Mouse (Mus musculus): Measurements from ENCODE around the gene Ndufa4l2. TPM values are rescaled to one million over a fixed set of nuclear protein-coding genes. Genes with fewer than 3 reads are reported as not detected.

Ndufa4l2 gene
- total RNA-seq, 2 experiments from 2014 or later = 6.0 to 7.0 TPM

- intact Hi-C loops (cut with DNase I) = no loop called here
- peak; percentile 66 to 87 for DNase-seq (ENCODE audit: extremely low spot score in 1 of 2, low spot score in 2 of 2)
Observed at GRCm38 (mm10) chr10:127508239-127508638, 6.5 kb upstream of the Ndufa4l2 start.

GRCm38 (mm10) chr10:127509051-127509836, 5.5 kb upstream of the Ndufa4l2 start:
- DNase-seq (ENCODE audit: extremely low spot score in 1 of 2, low spot score in 2 of 2) = peak; percentile 77 to 90
- intact Hi-C loops (cut with DNase I) = no loop called here

- intact Hi-C loops (cut with DNase I) = no loop called here
- no peak for DNase-seq (ENCODE audit: extremely low spot score in 1 of 2, low spot score in 2 of 2)
Observed at GRCm38 (mm10) chr10:127509837-127510701, 4.7 kb upstream of the Ndufa4l2 start.

GRCm38 (mm10) chr10:127510895-127511617, 3.7 kb upstream of the Ndufa4l2 start:
- DNase-seq (ENCODE audit: extremely low spot score in 1 of 2, low spot score in 2 of 2) = no peak

GRCm38 (mm10) chr10:127511634-127512306, 3.0 kb upstream of the Ndufa4l2 start:
- peak; percentile 87 to 90 for DNase-seq (ENCODE audit: extremely low spot score in 1 of 2, low spot score in 2 of 2)
- intact Hi-C loops (cut with DNase I) = no loop called here

More at GRCm38 (mm10) chr10:127510895-127511617, 3.7 kb upstream of the Ndufa4l2 start:
- intact Hi-C loops (cut with DNase I) = no loop called here

- intact Hi-C loops (cut with DNase I) = no loop called here
- DNase-seq (ENCODE audit: extremely low spot score in 1 of 2, low spot score in 2 of 2) = no peak
Observed at GRCm38 (mm10) chr10:127512307-127512666, 2.5 kb upstream of the Ndufa4l2 start.

GRCm38 (mm10) chr10:127512813-127513212, 2.0 kb upstream of the Ndufa4l2 start:
- intact Hi-C loops (cut with DNase I) = loop anchor here (1.0 kb wide), 1 partner anchor 23 kb away; no protein-coding TSS in a partner anchor
- peak; percentile 91 to 92 for DNase-seq (ENCODE audit: extremely low spot score in 1 of 2, low spot score in 2 of 2)

GRCm38 (mm10) chr10:127513501-127514091, 1.2 kb upstream of the Ndufa4l2 start:
- intact Hi-C loops (cut with DNase I) = loop anchor here (1.0 kb wide), 1 partner anchor 23 kb away; no protein-coding TSS in a partner anchor
- no peak for DNase-seq (ENCODE audit: extremely low spot score in 1 of 2, low spot score in 2 of 2)

GRCm38 (mm10) chr10:127514111-127514698, 562 bp upstream of the Ndufa4l2 start:
- no peak for DNase-seq (ENCODE audit: extremely low spot score in 1 of 2, low spot score in 2 of 2)
- intact Hi-C loops (cut with DNase I) = no loop called here

GRCm38 (mm10) chr10:127515271-127515982, 660 bp downstream of the Ndufa4l2 start:
- peak in 1 of 2 experiments; percentile 63 for DNase-seq (ENCODE audit: extremely low spot score in 1 of 2, low spot score in 2 of 2)
- intact Hi-C loops (cut with DNase I) = no loop called here

GRCm38 (mm10) chr10:127515983-127516459, 1.3 kb downstream of the Ndufa4l2 start:
- DNase-seq (ENCODE audit: extremely low spot score in 1 of 2, low spot score in 2 of 2) = no peak
- intact Hi-C loops (cut with DNase I) = no loop called here

GRCm38 (mm10) chr10:127516576-127517260, 2.0 kb downstream of the Ndufa4l2 start:
- DNase-seq (ENCODE audit: extremely low spot score in 1 of 2, low spot score in 2 of 2) = peak in 1 of 2 experiments; percentile 80
- intact Hi-C loops (cut with DNase I) = no loop called here

- no peak for DNase-seq (ENCODE audit: extremely low spot score in 1 of 2, low spot score in 2 of 2)
- intact Hi-C loops (cut with DNase I) = no loop called here
Observed at GRCm38 (mm10) chr10:127517941-127518340, 3.2 kb downstream of the Ndufa4l2 start.

- intact Hi-C loops (cut with DNase I) = no loop called here
- DNase-seq (ENCODE audit: extremely low spot score in 1 of 2, low spot score in 2 of 2) = no peak
Observed at GRCm38 (mm10) chr10:127519041-127519701, 4.4 kb downstream of the Ndufa4l2 start.

GRCm38 (mm10) chr10:127519903-127520713, 5.3 kb downstream of the Ndufa4l2 start:
- DNase-seq (ENCODE audit: extremely low spot score in 1 of 2, low spot score in 2 of 2) = no peak
- intact Hi-C loops (cut with DNase I) = no loop called here

Measured in left cerebral cortex, postnatal 10 days (tissue).